Mouse (Mus musculus): ENCODE measurements at regions not wholly inside any gene's neighbourhood (a gene's known extent, or its start where the extent isn't known, plus 50 kb on each side); places are given as distances from the start of the nearest gene placed in this dataset.

GRCm38 (mm10) chr1:35957425-35958372 lies 110.5 kb upstream of the Hs6st1 start:
- Histone ChIP-seq H3K79me3 (ENCODE audit: low read depth) (no peaks in the 10 kb centered on the region), H3K4me3 (ENCODE audit: insufficient read depth, poor library complexity, severe bottlenecking) (no peak overlapping the region), H3K36me3 (ENCODE audit: control insufficient read depth, insufficient read depth) (no peaks in the 10 kb centered on the region), H3K27me3 (ENCODE audit: control insufficient read depth, insufficient read depth, insufficient read length) (no peaks in the 10 kb centered on the region), H3ac (ENCODE audit: control insufficient read depth, insufficient read length, low read depth) (no peak overlapping the region), H3K79me2 (ENCODE audit: control insufficient read depth, insufficient read depth) (no peaks in the 10 kb centered on the region)
- TF ChIP-seq USF1 (IDR thresholded peaks at IDR 0.05; ENCODE audit: low read depth) (no peak), CTCF (IDR thresholded peaks at IDR 0.05; ENCODE audit: control insufficient read depth, insufficient read depth, insufficient read length) (no peak), MYOD1 (IDR thresholded peaks at IDR 0.05; ENCODE audit: control insufficient read depth, insufficient read length, low read depth) (no peak), MAX (IDR thresholded peaks at IDR 0.05) (no peak), CEBPB (IDR thresholded peaks at IDR 0.05; ENCODE audit: low read depth) (no peak), FOSL1 (IDR thresholded peaks at IDR 0.05; ENCODE audit: insufficient read depth, low read length, poor library complexity, severe bottlenecking) (no peak), MYOG (IDR thresholded peaks at IDR 0.05; ENCODE audit: control insufficient read depth, extremely low read depth, insufficient read length) (no peak)

DNA sequence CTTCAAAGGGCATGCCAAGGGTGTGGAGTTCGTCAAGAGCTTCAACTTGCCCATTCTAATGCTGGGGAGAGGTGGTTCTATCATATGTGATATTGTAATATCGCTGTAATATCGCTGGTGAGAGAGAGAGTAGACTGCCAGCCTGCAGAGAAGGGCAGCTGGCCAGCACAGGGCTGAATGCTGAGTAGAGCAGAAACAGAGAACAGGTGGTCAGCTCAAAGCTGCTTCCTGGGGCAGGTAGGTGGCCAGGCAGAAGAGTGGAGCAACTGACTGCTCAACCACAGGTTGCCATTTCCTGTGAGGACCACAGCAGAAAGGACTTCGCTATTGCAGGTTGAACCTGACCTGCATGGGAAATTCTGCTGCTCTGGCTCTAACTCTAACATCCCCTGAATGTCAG lies 108.5 kb upstream of the Hs6st1 start:
- no peak overlapping the region for H3ac ChIP-seq (ENCODE audit: control insufficient read depth, insufficient read length, low read depth)
- no peak overlapping the region for H3K4me3 ChIP-seq (ENCODE audit: insufficient read depth, poor library complexity, severe bottlenecking)
- H3K36me3 ChIP-seq (ENCODE audit: control insufficient read depth, insufficient read depth): no peaks in the 10 kb centered on the region
- no peaks in the 10 kb centered on the region for H3K79me2 ChIP-seq (ENCODE audit: control insufficient read depth, insufficient read depth)
- no peaks in the 10 kb centered on the region for H3K79me3 ChIP-seq (ENCODE audit: low read depth)
- no peaks in the 10 kb centered on the region for H3K27me3 ChIP-seq (ENCODE audit: control insufficient read depth, insufficient read depth, insufficient read length)
- TF ChIP-seq MYOG (IDR thresholded peaks at IDR 0.05; ENCODE audit: control insufficient read depth, extremely low read depth, insufficient read length) (no peak), USF1 (IDR thresholded peaks at IDR 0.05; ENCODE audit: low read depth) (no peak), CTCF (IDR thresholded peaks at IDR 0.05; ENCODE audit: control insufficient read depth, insufficient read depth, insufficient read length) (no peak), MYOD1 (IDR thresholded peaks at IDR 0.05; ENCODE audit: control insufficient read depth, insufficient read length, low read depth) (no peak), MAX (IDR thresholded peaks at IDR 0.05) (no peak), CEBPB (IDR thresholded peaks at IDR 0.05; ENCODE audit: low read depth) (no peak), FOSL1 (IDR thresholded peaks at IDR 0.05; ENCODE audit: insufficient read depth, low read length, poor library complexity, severe bottlenecking) (no peak)

DNA sequence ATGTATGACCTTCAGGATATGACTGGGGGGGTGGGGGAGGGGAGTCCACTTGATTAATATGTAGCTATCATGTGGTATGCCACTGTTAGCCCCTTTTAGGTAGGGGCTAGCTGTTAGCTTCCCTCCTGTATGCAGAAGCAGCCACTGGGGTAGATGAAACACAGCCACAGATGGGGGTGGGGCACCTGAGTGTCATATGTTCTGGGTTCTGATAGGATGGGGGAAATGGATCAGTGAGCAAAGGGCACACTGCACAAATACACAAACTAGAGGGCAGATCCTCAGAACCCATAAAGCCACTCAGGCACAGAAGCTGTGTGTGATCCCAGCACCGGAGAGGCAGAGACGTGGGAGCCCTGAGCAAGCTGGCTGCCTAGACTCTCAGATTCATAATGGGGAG lies 107.4 kb upstream of the Hs6st1 start:
- H3K4me3 ChIP-seq (ENCODE audit: insufficient read depth, poor library complexity, severe bottlenecking): no peak overlapping the region
- TF ChIP-seq CEBPB (IDR thresholded peaks at IDR 0.05; ENCODE audit: low read depth): no peak
- TF ChIP-seq MYOG (IDR thresholded peaks at IDR 0.05; ENCODE audit: control insufficient read depth, extremely low read depth, insufficient read length): no peak
- TF ChIP-seq USF1 (IDR thresholded peaks at IDR 0.05; ENCODE audit: low read depth): no peak
- no peaks in the 10 kb centered on the region for H3K36me3 ChIP-seq (ENCODE audit: control insufficient read depth, insufficient read depth)
- no peaks in the 10 kb centered on the region for H3K79me2 ChIP-seq (ENCODE audit: control insufficient read depth, insufficient read depth)
- no peak overlapping the region for H3ac ChIP-seq (ENCODE audit: control insufficient read depth, insufficient read length, low read depth)
- H3K79me3 ChIP-seq (ENCODE audit: low read depth): no peaks in the 10 kb centered on the region
- no peaks in the 10 kb centered on the region for H3K27me3 ChIP-seq (ENCODE audit: control insufficient read depth, insufficient read depth, insufficient read length)

DNA sequence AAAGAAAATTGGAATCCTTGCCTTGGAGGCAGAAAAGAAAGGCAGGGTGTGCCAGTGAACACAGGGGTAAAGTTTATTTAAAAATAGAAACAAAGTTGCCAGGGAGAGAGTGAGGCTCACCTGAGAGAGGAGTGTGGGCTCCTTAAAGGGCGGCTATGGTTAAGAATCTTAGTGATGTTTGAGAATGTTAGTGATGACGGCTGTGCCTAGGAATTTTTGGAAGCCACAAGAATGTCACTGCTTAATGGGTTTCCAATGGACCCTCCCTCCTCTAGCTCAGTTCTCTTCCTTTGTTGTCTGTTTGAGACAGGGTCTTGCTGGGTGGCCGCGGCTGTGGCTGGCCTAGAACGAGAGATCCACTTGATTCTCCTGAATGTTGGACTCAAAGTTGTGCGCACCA lies 106.3 kb upstream of the Hs6st1 start:
- TF ChIP-seq MYOG (IDR thresholded peaks at IDR 0.05; ENCODE audit: control insufficient read depth, extremely low read depth, insufficient read length) (no peak), CTCF (IDR thresholded peaks at IDR 0.05; ENCODE audit: control insufficient read depth, insufficient read depth, insufficient read length) (no peak), FOSL1 (IDR thresholded peaks at IDR 0.05; ENCODE audit: insufficient read depth, low read length, poor library complexity, severe bottlenecking) (no peak), CEBPB (IDR thresholded peaks at IDR 0.05; ENCODE audit: low read depth) (no peak), USF1 (IDR thresholded peaks at IDR 0.05; ENCODE audit: low read depth) (no peak), MAX (IDR thresholded peaks at IDR 0.05) (no peak), MYOD1 (IDR thresholded peaks at IDR 0.05; ENCODE audit: control insufficient read depth, insufficient read length, low read depth) (no peak)
- Histone ChIP-seq H3K79me3 (ENCODE audit: low read depth) (no peaks in the 10 kb centered on the region), H3K4me3 (ENCODE audit: insufficient read depth, poor library complexity, severe bottlenecking) (no peak overlapping the region), H3ac (ENCODE audit: control insufficient read depth, insufficient read length, low read depth) (no peak overlapping the region), H3K36me3 (ENCODE audit: control insufficient read depth, insufficient read depth) (no peaks in the 10 kb centered on the region), H3K27me3 (ENCODE audit: control insufficient read depth, insufficient read depth, insufficient read length) (no peaks in the 10 kb centered on the region), H3K79me2 (ENCODE audit: control insufficient read depth, insufficient read depth) (no peaks in the 10 kb centered on the region)

DNA sequence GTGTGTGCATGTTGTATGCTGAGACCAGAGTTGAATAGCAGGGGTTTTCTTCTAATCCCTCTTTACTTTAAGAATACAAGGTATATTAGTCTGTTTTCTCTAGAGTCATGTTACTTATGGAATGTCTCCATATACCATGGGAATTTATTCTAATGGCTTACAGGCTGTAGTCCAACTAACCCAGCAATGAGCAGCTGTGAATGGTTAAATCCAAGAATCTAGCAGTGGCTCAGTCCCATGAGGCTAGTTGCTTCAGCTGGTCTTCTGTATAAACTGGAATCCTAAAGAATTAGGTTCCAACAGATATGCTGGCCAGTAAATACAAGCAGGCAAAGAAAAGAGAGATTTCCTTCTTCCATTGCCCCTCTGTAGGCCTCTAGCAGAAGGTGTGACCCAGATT lies 99.7 kb upstream of the Hs6st1 start:
- Histone ChIP-seq H3K79me3 (ENCODE audit: low read depth) (no peaks in the 10 kb centered on the region), H3K4me3 (ENCODE audit: insufficient read depth, poor library complexity, severe bottlenecking) (no peak overlapping the region), H3K79me2 (ENCODE audit: control insufficient read depth, insufficient read depth) (no peaks in the 10 kb centered on the region), H3K27me3 (ENCODE audit: control insufficient read depth, insufficient read depth, insufficient read length) (no peaks in the 10 kb centered on the region), H3K36me3 (ENCODE audit: control insufficient read depth, insufficient read depth) (no peaks in the 10 kb centered on the region), H3ac (ENCODE audit: control insufficient read depth, insufficient read length, low read depth) (no peak overlapping the region)
- TF ChIP-seq CEBPB (IDR thresholded peaks at IDR 0.05; ENCODE audit: low read depth) (no peak), MYOG (IDR thresholded peaks at IDR 0.05; ENCODE audit: control insufficient read depth, extremely low read depth, insufficient read length) (no peak), CTCF (IDR thresholded peaks at IDR 0.05; ENCODE audit: control insufficient read depth, insufficient read depth, insufficient read length) (no peak), USF1 (IDR thresholded peaks at IDR 0.05; ENCODE audit: low read depth) (no peak), MAX (IDR thresholded peaks at IDR 0.05) (no peak), FOSL1 (IDR thresholded peaks at IDR 0.05; ENCODE audit: insufficient read depth, low read length, poor library complexity, severe bottlenecking) (no peak), MYOD1 (IDR thresholded peaks at IDR 0.05; ENCODE audit: control insufficient read depth, insufficient read length, low read depth) (no peak)

Data from C2C12 (cell line).